Mouse (Mus musculus) kidney, adult 2 months (tissue): ENCODE results near the gene Spaca5.

Experiments
- CTCF ChIP-seq: fragments of 200-500 bp; conservative IDR thresholded peaks from 2 replicates; pipeline ENCODE4 v1.5.1; 2011; ENCODE audit warnings: low read depth, mild to moderate bottlenecking, control low read depth, low read length, moderate library complexity, mixed read lengths; ENCODE audit not compliant: insufficient read depth, insufficient read length
- POLR2A ChIP-seq: fragments of 200-500 bp; IDR thresholded peaks from one replicate; pipeline ENCODE4 v1.6.1; 2011; ENCODE audit warnings: low read depth, low read length, control low read depth

- TF ChIP-seq CTCF (no peak), POLR2A (no peak)
Measured at GRCm38 (mm10) chrX:21061866-21062543, 6.2 kb upstream of the Spaca5 start, which contains the start of gene Zfp182.
